Mouse (Mus musculus): ENCODE results near the gene Map4k5.

GRCm38 (mm10) chr12:69766185-69766904 is 126.7 kb downstream of the Map4k5 start:
- TF ChIP-seq CTCF (IDR thresholded peaks at IDR 0.05; ENCODE audit: insufficient read depth, low read depth, low read length), result no peak
- TF ChIP-seq POLR2A (IDR thresholded peaks at IDR 0.05; ENCODE audit: insufficient read depth, low read depth, low read length), result no peak
